Mouse (Mus musculus) hindbrain, embryonic 14.5 days (tissue): ENCODE measurements around the gene 4930432M17Rik. TPM values are rescaled to one million over a fixed set of nuclear protein-coding genes. Genes with fewer than 3 reads are reported as not detected.

Source experiments
- ATAC-seq: fragments of 200-750 bp; cut with Nextera tagmentation; 2 replicates; pipeline ENCODE4 v1.8.0; 2017; ENCODE audit warnings: moderate number of reproducible peaks, mild to moderate bottlenecking, moderate TSS enrichment, moderate library complexity; ENCODE audit not compliant: low FRiP score
- DNase-seq: peaks from one replicate; pipeline ENCODE4 v3.0.0-alpha.2; 2015; ENCODE audit warnings: low spot score
- H3K27ac ChIP-seq: fragments of 300-500 bp; sonication (generic); 2 replicates; pipeline ENCODE4 v1.5.1; 2014; ENCODE audit warnings: mild to moderate bottlenecking, moderate library complexity
- H3K27me3 ChIP-seq: fragments of 300-500 bp; sonication (generic); 2 replicates; pipeline ENCODE4 v1.6.1; 2014; ENCODE audit warnings: mild to moderate bottlenecking, low read length, mixed read lengths; ENCODE audit not compliant: control insufficient read depth, insufficient read depth
- H3K36me3 ChIP-seq: fragments of 300-500 bp; sonication (generic); replicated peaks from 2 replicates; pipeline ENCODE4 v1.6.1; 2014; ENCODE audit not compliant: control insufficient read depth, insufficient read depth
- H3K4me1 ChIP-seq: fragments of 300-500 bp; sonication (generic); replicated peaks from 2 replicates; pipeline ENCODE4 v1.6.1; 2014; ENCODE audit warnings: antibody characterized with exemption, low read length, mixed read lengths; ENCODE audit not compliant: control insufficient read depth, insufficient read depth
- H3K4me2 ChIP-seq: fragments of 300-500 bp; sonication (generic); replicated peaks from 2 replicates; pipeline ENCODE4 v1.6.1; 2014; ENCODE audit warnings: mild to moderate bottlenecking, moderate library complexity
- H3K4me3 ChIP-seq: fragments of 300-500 bp; sonication (generic); replicated peaks from 2 replicates; pipeline ENCODE4 v1.5.1; 2014; ENCODE audit warnings: mild to moderate bottlenecking, low read length
- H3K9ac ChIP-seq: fragments of 300-500 bp; sonication (generic); 2 replicates; pipeline ENCODE4 v1.6.1; 2014
- H3K9me3 ChIP-seq: fragments of 300-500 bp; sonication (generic); 2 replicates; pipeline ENCODE4 v1.6.1; 2016; ENCODE audit warnings: low read length; ENCODE audit not compliant: control insufficient read depth
- WGBS: fragments of 180-500 bp; shearing (Covaris S2); extraction: QIAGEN DNeasy Blood & Tissue Kit; methylation state at CpG from one replicate; pipeline ENCODE4 v1.1.7; 2014; 5-methylcytosine and 5-hydroxymethylcytosine counted together
- polyA plus RNA-seq: library from polyadenylated mRNA; unstranded; fragments of >200 nt; fragmentation: Nextera tagmentation; extraction: Ambion mirVana; gene quantifications from 2 replicates; pipeline ENCODE4 v1.2.1, GENCODE M21; 2014

The 4930432M17Rik gene
- polyA plus RNA-seq, 1 experiment from 2014 or later, result not detected

DNA sequence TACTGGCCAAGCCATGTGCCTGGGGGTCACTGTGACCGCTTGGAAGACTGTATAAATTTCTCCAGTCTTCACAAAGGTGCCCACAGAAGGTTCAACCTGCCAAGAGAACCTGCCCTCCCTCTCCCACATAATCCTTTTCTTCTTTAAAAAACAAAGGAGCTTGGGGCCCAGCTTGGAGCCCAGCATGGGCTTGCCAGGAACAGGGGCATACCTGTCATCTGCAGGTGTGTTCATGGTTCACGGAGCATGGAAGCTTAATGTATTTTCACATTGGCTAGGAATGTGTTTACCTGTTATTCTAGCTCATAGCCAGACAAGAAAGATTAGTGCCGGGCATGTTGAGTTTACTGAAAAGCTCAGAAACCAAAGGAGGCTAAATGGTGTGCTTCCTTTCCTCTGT, 32.3 kb upstream of the 4930432M17Rik start:
- ATAC-seq, result no peak
- H3K27me3 ChIP-seq, result no peaks in the 10 kb centered on the region
- no peaks in the 10 kb centered on the region for H3K36me3 ChIP-seq
- no peak overlapping the region for H3K4me3 ChIP-seq
- no peak overlapping the region for H3K4me2 ChIP-seq
- H3K4me1 ChIP-seq, result no peaks in the 10 kb centered on the region
- no peak overlapping the region for H3K9ac ChIP-seq
- no peak for DNase-seq
- H3K9me3 ChIP-seq, result no peaks in the 10 kb centered on the region
- WGBS, result 91% methylated on average over 3 of the region's 3 CpGs
- no peak overlapping the region for H3K27ac ChIP-seq

GRCm38 (mm10) chr3:121640611-121641010, 30.0 kb upstream of the 4930432M17Rik start:
- Histone ChIP-seq H3K9ac (no peak overlapping the region), H3K27me3 (no peaks in the 10 kb centered on the region), H3K4me3 (no peak overlapping the region), H3K9me3 (no peaks in the 10 kb centered on the region), H3K36me3 (no peaks in the 10 kb centered on the region), H3K27ac (no peak overlapping the region), H3K4me2 (no peak overlapping the region), H3K4me1 (no peaks in the 10 kb centered on the region)
- ATAC-seq, result no peak
- DNase-seq, result no peak
- WGBS, result 68% methylated on average over 2 of the region's 2 CpGs

DNA sequence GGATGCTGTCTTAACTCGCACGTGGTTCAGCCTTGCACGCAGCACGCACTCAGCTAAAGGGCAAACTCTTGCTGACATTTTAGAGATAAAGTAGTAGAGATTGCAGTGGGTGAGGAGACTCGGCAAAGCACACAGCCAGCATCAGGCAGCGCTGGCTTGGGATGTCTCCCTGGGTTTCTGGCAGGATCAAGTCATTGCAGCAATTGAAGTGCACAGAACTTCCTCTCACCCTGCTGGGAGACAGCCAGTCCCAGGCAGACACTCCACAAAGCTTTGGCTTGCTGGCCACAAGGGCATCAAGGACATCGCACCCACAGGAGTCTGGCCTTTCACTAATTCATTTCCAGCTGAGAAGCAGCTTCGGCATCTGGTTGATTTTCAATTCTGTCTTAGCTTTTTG, 27.3 kb upstream of the 4930432M17Rik start:
- no peak overlapping the region for H3K27ac ChIP-seq
- H3K9me3 ChIP-seq, result no peaks in the 10 kb centered on the region
- 60% methylated on average over 8 of the region's 8 CpGs for WGBS
- no peaks in the 10 kb centered on the region for H3K4me1 ChIP-seq
- H3K4me2 ChIP-seq, result no peak overlapping the region
- no peaks in the 10 kb centered on the region for H3K36me3 ChIP-seq
- no peak overlapping the region for H3K4me3 ChIP-seq
- H3K9ac ChIP-seq, result no peak overlapping the region
- DNase-seq (no peak), ATAC-seq (no peak)
- H3K27me3 ChIP-seq, result no peaks in the 10 kb centered on the region

DNA sequence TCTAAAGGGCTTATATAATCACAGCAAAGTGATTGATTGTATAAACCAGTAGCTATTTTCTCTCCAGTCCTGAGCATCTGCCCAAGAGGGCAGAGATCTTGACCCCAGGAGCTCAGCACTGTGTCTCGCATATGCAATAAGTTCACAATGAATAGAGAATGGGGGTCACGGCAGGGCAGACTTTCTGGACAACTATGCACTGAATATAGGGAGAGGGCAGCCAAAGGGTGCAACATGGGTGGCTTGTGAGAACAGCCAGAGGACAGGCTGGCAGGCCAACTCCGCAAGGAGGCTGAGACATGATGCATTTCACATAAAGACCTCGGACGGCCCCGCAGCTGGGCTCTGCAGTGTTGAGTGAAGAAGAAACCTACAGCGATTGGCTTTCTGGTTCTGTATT, 25.1 kb upstream of the 4930432M17Rik start:
- Histone ChIP-seq H3K4me3 (no peak overlapping the region), H3K27ac (no peak overlapping the region), H3K9ac (no peak overlapping the region), H3K36me3 (no peaks in the 10 kb centered on the region), H3K4me2 (no peak overlapping the region), H3K9me3 (no peaks in the 10 kb centered on the region), H3K4me1 (no peaks in the 10 kb centered on the region), H3K27me3 (no peaks in the 10 kb centered on the region)
- 21% methylated on average over 7 of the region's 7 CpGs for WGBS
- DNase-seq (no peak), ATAC-seq (no peak)

- Histone ChIP-seq H3K36me3 (no peaks in the 10 kb centered on the region), H3K9me3 (no peaks in the 10 kb centered on the region), H3K27ac (no peak overlapping the region), H3K4me2 (no peak overlapping the region), H3K9ac (no peak overlapping the region), H3K4me1 (no peaks in the 10 kb centered on the region), H3K27me3 (no peaks in the 10 kb centered on the region), H3K4me3 (no peak overlapping the region)
- no peak for ATAC-seq
- no peak for DNase-seq
- WGBS, result 73% methylated on average over 9 of the region's 9 CpGs
Measured at GRCm38 (mm10) chr3:121646364-121647048, 24.1 kb upstream of the 4930432M17Rik start.

- no peaks in the 10 kb centered on the region for H3K27me3 ChIP-seq
- no peak overlapping the region for H3K4me2 ChIP-seq
- H3K4me1 ChIP-seq, result no peaks in the 10 kb centered on the region
- H3K9me3 ChIP-seq, result no peaks in the 10 kb centered on the region
- H3K36me3 ChIP-seq, result no peaks in the 10 kb centered on the region
- no peak overlapping the region for H3K9ac ChIP-seq
- DNase-seq (no peak), ATAC-seq (no peak)
- 92% methylated on average over 8 of the region's 8 CpGs for WGBS
- no peak overlapping the region for H3K4me3 ChIP-seq
- H3K27ac ChIP-seq, result no peak overlapping the region
Measured at GRCm38 (mm10) chr3:121648238-121648778, 22.3 kb upstream of the 4930432M17Rik start.

DNA sequence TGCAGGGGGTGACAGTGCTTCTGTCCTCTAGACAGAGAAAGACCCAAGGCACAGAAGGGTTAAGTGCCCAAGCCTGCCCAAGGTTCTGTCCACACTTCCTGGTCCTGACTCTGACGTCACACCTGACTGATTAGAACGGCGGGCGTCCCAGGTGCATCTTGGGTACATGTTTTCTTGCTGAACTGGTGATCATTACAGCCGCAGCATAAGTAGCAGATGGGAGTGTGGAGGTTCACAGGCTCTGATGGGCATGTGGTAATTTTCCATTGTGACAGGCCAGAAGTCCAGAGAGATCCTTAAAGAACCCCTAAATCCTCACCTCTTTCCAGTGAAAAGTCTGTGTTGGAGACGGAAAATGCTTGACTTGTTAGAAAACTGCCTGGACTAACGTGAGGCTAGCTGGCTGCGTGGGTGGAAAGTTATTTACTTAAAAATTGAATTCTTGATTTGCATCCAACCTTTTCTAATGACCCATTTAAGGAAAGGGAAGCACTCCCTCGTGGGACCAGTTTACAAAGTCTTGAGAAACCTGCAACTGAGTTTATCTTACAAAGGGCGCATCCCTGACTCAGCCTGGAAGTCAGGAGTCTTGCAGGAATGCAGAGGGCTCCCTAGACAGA, 20.4 kb upstream of the 4930432M17Rik start:
- DNase-seq (no peak), ATAC-seq (no peak)
- H3K27me3 ChIP-seq, result no peaks in the 10 kb centered on the region
- no peak overlapping the region for H3K4me2 ChIP-seq
- H3K27ac ChIP-seq, result no peak overlapping the region
- H3K4me3 ChIP-seq, result no peak overlapping the region
- H3K36me3 ChIP-seq, result no peaks in the 10 kb centered on the region
- H3K9me3 ChIP-seq, result no peaks in the 10 kb centered on the region
- no peaks in the 10 kb centered on the region for H3K4me1 ChIP-seq
- 73% methylated on average over 10 of the region's 10 CpGs for WGBS
- H3K9ac ChIP-seq, result no peak overlapping the region

DNA sequence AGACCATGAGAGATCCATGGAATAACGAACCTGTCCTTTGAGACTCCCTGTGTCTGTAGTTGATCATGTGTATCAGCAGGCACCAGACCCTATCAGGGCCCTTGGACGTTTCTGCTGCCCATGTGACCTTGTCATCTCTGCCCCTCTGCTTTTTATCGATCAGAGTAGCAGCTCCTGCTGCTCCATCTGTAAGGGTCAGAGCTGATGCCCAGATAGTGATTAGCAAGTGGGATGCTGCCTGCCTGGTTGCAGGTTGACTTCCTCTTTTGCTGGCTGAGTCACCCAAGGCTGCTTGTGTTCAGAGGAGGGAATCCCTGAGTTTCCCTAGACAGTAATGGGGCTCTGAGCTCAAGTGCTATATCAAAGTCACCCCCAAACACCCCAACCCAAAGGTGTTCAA, 18.9 kb upstream of the 4930432M17Rik start:
- no peak overlapping the region for H3K27ac ChIP-seq
- WGBS, result 68% methylated on average over 3 of the region's 3 CpGs

DNA sequence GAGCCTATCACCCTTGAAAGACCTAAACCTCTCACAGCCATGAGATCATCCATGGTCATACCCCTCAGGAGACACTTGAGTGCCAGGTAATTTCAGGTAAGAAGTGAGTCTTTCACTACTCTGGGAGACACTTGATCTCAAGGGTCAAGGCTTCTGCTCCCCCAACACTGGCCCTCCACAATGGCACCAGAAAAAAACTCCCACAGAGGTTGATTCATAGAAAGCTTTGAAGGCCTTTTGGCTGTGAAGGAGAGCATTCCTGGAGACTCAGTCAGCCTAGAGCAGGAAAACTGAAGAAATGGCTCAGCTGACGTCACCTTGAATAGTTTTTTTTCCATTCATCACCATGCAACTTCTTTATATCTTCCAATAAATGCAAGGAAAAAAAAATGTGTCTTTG, 18.4 kb upstream of the 4930432M17Rik start:
- H3K27ac ChIP-seq, result no peak overlapping the region
- no peak overlapping the region for H3K4me3 ChIP-seq
- DNase-seq (no peak), ATAC-seq (no peak)
- H3K36me3 ChIP-seq, result no peaks in the 10 kb centered on the region
- no peak overlapping the region for H3K4me2 ChIP-seq
- no peaks in the 10 kb centered on the region for H3K4me1 ChIP-seq
- H3K9ac ChIP-seq, result no peak overlapping the region
- WGBS, result 78% methylated on average over 1 of the region's 1 CpGs
- no peaks in the 10 kb centered on the region for H3K9me3 ChIP-seq
- H3K27me3 ChIP-seq, result no peaks in the 10 kb centered on the region

More for the DNA sequence above, 18.9 kb upstream of the 4930432M17Rik start:
- H3K9me3 ChIP-seq, result no peaks in the 10 kb centered on the region
- H3K27me3 ChIP-seq, result no peaks in the 10 kb centered on the region
- H3K36me3 ChIP-seq, result no peaks in the 10 kb centered on the region
- H3K4me3 ChIP-seq, result no peak overlapping the region
- DNase-seq (no peak), ATAC-seq (no peak)
- H3K9ac ChIP-seq, result no peak overlapping the region
- H3K4me2 ChIP-seq, result no peak overlapping the region
- no peaks in the 10 kb centered on the region for H3K4me1 ChIP-seq
